Mouse (Mus musculus): Measurements from ENCODE around the gene Cxcl14. TPM values are rescaled to one million over a fixed set of nuclear protein-coding genes. Genes with fewer than 3 reads are reported as not detected.

Gene Cxcl14
- polyA plus RNA-seq, 1 experiment from 2014 or later = 0.59 TPM

DNA sequence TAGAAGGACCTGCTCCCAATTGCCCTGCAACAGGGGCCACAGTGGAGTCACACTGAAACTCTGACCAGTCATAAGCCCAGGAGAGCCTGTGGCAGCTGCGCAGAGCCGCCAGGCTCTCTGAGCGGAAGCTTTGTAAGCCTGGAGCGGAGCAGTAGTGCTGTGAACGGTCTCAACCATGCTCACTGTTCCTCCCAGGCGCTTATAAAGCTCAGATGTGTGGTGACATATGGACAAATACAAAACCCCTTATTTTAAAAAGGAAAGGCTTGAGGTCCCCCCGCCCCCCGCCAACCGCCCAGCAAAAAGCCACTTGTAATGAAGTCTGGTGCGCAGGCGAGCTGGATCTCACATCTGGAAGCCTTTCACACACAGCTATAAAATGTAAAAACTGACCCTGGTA lies 7.1 kb downstream of the Cxcl14 start:
- H3K4me1 ChIP-seq (ENCODE audit: control insufficient read depth in 2 of 2, insufficient read depth in 2 of 2, low read length in 2 of 2) = no peaks in the 10 kb centered on the region
- H3K4me3 ChIP-seq (ENCODE audit: control insufficient read depth in 1 of 2, insufficient read depth in 1 of 2, low read depth in 1 of 2, low read length in 2 of 2) = no peak overlapping the region
- peaks cover 70% of the 10 kb centered on the region for H3K27me3 ChIP-seq (ENCODE audit: control insufficient read depth, insufficient read depth, low read length)
- no peak overlapping the region for H3K27ac ChIP-seq (replicated peaks in 1 of 2; ENCODE audit: control insufficient read depth in 1 of 2, insufficient read depth in 1 of 2, low read depth in 2 of 2, low read length in 2 of 2)
- ATAC-seq (ENCODE audit: insufficient number of reproducible peaks, insufficient read depth, low FRiP score, low read depth) = no peak
- no peak overlapping the region for H3K9ac ChIP-seq (ENCODE audit: low read length)
- H3K36me3 ChIP-seq (ENCODE audit: control insufficient read depth, insufficient read depth, low read length) = no peaks in the 10 kb centered on the region
- no peaks in the 10 kb centered on the region for H3K9me3 ChIP-seq (ENCODE audit: control insufficient read depth, low read length)
- no peak overlapping the region for H3K4me2 ChIP-seq (ENCODE audit: low read length)
- WGBS = 70% methylated on average over 11 of the region's 11 CpGs

DNA sequence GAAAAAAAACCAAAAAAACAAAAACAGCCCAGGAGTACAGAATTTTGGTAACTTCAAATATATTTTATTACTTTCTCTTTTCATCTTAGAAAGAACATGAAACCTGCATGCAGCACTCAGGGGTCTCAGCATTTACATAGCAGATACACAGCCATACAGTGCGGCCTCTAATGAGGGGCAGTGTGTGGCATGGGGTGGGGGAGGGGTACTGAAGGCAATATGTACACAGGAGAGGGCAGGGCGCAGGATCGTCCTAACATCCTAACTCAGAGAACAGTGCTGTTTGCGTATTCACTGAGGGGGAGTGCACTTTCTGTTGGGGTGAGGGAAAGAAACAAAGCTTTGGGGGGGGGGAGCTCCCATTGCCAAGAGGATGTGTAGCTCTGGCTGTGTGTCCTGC lies 7.8 kb downstream of the Cxcl14 start:
- WGBS = 49% methylated on average over 4 of the region's 4 CpGs
- H3K27me3 ChIP-seq (ENCODE audit: control insufficient read depth, insufficient read depth, low read length) = peaks cover 64% of the 10 kb centered on the region

DNA sequence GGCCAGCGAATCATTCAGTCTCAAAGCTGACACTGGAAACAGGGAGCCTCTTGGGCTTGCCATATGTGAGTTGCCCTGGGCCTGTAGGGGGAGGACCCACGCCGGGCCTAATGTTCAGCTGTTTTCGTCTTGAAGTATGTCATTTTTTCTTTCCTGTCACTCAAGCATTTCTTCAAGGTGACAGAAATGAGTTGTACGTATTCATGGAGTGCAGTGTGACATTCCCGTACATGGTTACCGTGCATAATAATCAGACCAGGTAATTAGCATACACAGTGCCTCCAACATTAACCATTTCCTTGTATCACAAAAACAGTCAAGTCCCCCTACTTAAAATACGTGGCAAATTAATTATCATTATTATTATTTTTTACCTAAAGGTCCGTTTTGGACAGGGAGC lies 9.3 kb downstream of the Cxcl14 start:
- Histone ChIP-seq H3K27ac (replicated peaks in 1 of 2; ENCODE audit: control insufficient read depth in 1 of 2, insufficient read depth in 1 of 2, low read depth in 2 of 2, low read length in 2 of 2) (no peak overlapping the region), H3K27me3 (ENCODE audit: control insufficient read depth, insufficient read depth, low read length) (peaks cover 49% of the 10 kb centered on the region), H3K9me3 (ENCODE audit: control insufficient read depth, low read length) (no peaks in the 10 kb centered on the region), H3K4me2 (ENCODE audit: low read length) (no peak overlapping the region), H3K4me1 (ENCODE audit: control insufficient read depth in 2 of 2, insufficient read depth in 2 of 2, low read length in 2 of 2) (no peaks in the 10 kb centered on the region), H3K9ac (ENCODE audit: low read length) (no peak overlapping the region), H3K4me3 (ENCODE audit: control insufficient read depth in 1 of 2, insufficient read depth in 1 of 2, low read depth in 1 of 2, low read length in 2 of 2) (no peak overlapping the region), H3K36me3 (ENCODE audit: control insufficient read depth, insufficient read depth, low read length) (no peaks in the 10 kb centered on the region)
- 70% methylated on average over 9 of the region's 9 CpGs for WGBS
- no peak for ATAC-seq (ENCODE audit: insufficient number of reproducible peaks, insufficient read depth, low FRiP score, low read depth)

More for the DNA sequence above, 7.8 kb downstream of the Cxcl14 start:
- Histone ChIP-seq H3K36me3 (ENCODE audit: control insufficient read depth, insufficient read depth, low read length) (no peaks in the 10 kb centered on the region), H3K4me2 (ENCODE audit: low read length) (no peak overlapping the region), H3K4me3 (ENCODE audit: control insufficient read depth in 1 of 2, insufficient read depth in 1 of 2, low read depth in 1 of 2, low read length in 2 of 2) (no peak overlapping the region), H3K27ac (replicated peaks in 1 of 2; ENCODE audit: control insufficient read depth in 1 of 2, insufficient read depth in 1 of 2, low read depth in 2 of 2, low read length in 2 of 2) (no peak overlapping the region), H3K4me1 (ENCODE audit: control insufficient read depth in 2 of 2, insufficient read depth in 2 of 2, low read length in 2 of 2) (no peaks in the 10 kb centered on the region), H3K9ac (ENCODE audit: low read length) (no peak overlapping the region), H3K9me3 (ENCODE audit: control insufficient read depth, low read length) (no peaks in the 10 kb centered on the region)
- ATAC-seq (ENCODE audit: insufficient number of reproducible peaks, insufficient read depth, low FRiP score, low read depth) = no peak

DNA sequence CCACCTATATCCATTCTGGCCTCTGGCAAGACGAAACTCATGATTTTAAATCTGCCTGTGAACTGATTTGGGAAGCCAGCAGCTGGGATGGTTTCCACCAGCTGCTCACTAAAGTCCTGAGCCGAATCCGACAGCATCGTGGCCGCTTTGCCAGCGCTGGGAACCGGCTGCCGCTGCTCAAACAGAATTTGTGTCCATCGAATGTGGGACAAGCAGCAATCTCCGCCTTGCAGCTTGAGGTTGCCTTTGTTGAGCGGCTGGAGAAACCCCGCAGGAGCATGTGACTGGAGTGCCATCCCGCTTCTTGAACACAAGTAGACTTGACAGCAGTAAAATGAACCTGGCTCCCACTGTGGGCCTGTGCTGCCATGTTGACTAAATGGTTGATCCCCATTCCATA lies 13.0 kb downstream of the Cxcl14 start:
- Histone ChIP-seq H3K36me3 (ENCODE audit: control insufficient read depth, insufficient read depth, low read length) (no peaks in the 10 kb centered on the region), H3K9ac (ENCODE audit: low read length) (no peak overlapping the region), H3K4me3 (ENCODE audit: control insufficient read depth in 1 of 2, insufficient read depth in 1 of 2, low read depth in 1 of 2, low read length in 2 of 2) (no peak overlapping the region), H3K27me3 (ENCODE audit: control insufficient read depth, insufficient read depth, low read length) (peaks cover 17% of the 10 kb centered on the region), H3K4me1 (ENCODE audit: control insufficient read depth in 2 of 2, insufficient read depth in 2 of 2, low read length in 2 of 2) (no peaks in the 10 kb centered on the region), H3K9me3 (ENCODE audit: control insufficient read depth, low read length) (no peaks in the 10 kb centered on the region), H3K27ac (replicated peaks in 1 of 2; ENCODE audit: control insufficient read depth in 1 of 2, insufficient read depth in 1 of 2, low read depth in 2 of 2, low read length in 2 of 2) (no peak overlapping the region), H3K4me2 (ENCODE audit: low read length) (no peak overlapping the region)
- no peak for ATAC-seq (ENCODE audit: insufficient number of reproducible peaks, insufficient read depth, low FRiP score, low read depth)
- WGBS = 86% methylated on average over 13 of the region's 13 CpGs

DNA sequence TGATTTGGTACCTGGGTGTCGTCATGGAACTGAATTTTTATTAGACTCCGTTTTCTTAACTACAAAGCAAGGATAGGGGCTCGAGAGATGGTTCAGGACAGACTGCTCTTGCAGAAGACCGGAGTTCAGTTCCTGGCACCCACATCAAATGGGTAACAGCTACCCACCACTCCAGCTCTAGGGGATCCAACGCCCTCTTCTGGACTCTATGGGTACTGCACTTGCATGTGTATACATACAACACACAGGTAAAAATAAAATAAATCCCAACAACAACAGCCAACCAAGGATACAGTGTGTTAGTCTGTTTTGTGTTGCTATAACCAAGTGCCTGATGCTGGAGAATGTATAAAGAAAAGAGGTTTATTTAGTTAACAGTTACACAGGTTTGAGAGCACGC lies 16.0 kb downstream of the Cxcl14 start:
- no peak for ATAC-seq (ENCODE audit: insufficient number of reproducible peaks, insufficient read depth, low FRiP score, low read depth)
- Histone ChIP-seq H3K9ac (ENCODE audit: low read length) (no peak overlapping the region), H3K4me1 (ENCODE audit: control insufficient read depth in 2 of 2, insufficient read depth in 2 of 2, low read length in 2 of 2) (no peaks in the 10 kb centered on the region), H3K27me3 (ENCODE audit: control insufficient read depth, insufficient read depth, low read length) (peaks cover 4% of the 10 kb centered on the region; the same call in 1 of the 2 replicates), H3K36me3 (ENCODE audit: control insufficient read depth, insufficient read depth, low read length) (no peaks in the 10 kb centered on the region), H3K4me2 (ENCODE audit: low read length) (no peak overlapping the region), H3K4me3 (ENCODE audit: control insufficient read depth in 1 of 2, insufficient read depth in 1 of 2, low read depth in 1 of 2, low read length in 2 of 2) (no peak overlapping the region), H3K27ac (replicated peaks in 1 of 2; ENCODE audit: control insufficient read depth in 1 of 2, insufficient read depth in 1 of 2, low read depth in 2 of 2, low read length in 2 of 2) (no peak overlapping the region), H3K9me3 (ENCODE audit: control insufficient read depth, low read length) (no peaks in the 10 kb centered on the region)
- WGBS = 74% methylated on average over 6 of the region's 6 CpGs

DNA sequence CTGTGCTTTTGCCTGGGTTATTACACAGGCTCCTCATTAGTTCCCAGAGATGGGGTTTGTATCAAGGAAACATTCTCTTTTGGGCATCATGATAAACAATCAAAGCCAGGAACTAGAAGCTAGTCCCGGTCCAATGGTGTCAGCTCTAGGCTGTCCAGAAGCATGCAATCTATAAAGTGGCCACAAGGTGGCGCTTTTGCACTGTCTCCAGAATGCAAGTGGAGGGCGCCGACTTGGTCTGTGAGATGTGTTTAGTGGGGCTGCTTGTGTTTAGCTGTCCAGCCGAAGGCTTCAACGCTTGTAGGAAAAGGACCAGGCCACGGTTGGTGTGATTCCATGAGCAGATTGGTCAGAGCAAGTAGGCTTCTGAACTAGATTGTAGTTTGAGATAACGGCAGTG lies 16.9 kb downstream of the Cxcl14 start:
- no peak overlapping the region for H3K9ac ChIP-seq (ENCODE audit: low read length)
- H3K36me3 ChIP-seq (ENCODE audit: control insufficient read depth, insufficient read depth, low read length) = no peaks in the 10 kb centered on the region
- ATAC-seq (ENCODE audit: insufficient number of reproducible peaks, insufficient read depth, low FRiP score, low read depth) = no peak
- no peaks in the 10 kb centered on the region for H3K9me3 ChIP-seq (ENCODE audit: control insufficient read depth, low read length)
- no peak overlapping the region for H3K4me3 ChIP-seq (ENCODE audit: control insufficient read depth in 1 of 2, insufficient read depth in 1 of 2, low read depth in 1 of 2, low read length in 2 of 2)
- no peaks in the 10 kb centered on the region for H3K4me1 ChIP-seq (ENCODE audit: control insufficient read depth in 2 of 2, insufficient read depth in 2 of 2, low read length in 2 of 2)
- H3K27me3 ChIP-seq (ENCODE audit: control insufficient read depth, insufficient read depth, low read length) = peaks cover 4% of the 10 kb centered on the region; the same call in 1 of the 2 replicates
- H3K27ac ChIP-seq (replicated peaks in 1 of 2; ENCODE audit: control insufficient read depth in 1 of 2, insufficient read depth in 1 of 2, low read depth in 2 of 2, low read length in 2 of 2) = no peak overlapping the region
- WGBS = 15% methylated on average over 8 of the region's 8 CpGs
- no peak overlapping the region for H3K4me2 ChIP-seq (ENCODE audit: low read length)

DNA sequence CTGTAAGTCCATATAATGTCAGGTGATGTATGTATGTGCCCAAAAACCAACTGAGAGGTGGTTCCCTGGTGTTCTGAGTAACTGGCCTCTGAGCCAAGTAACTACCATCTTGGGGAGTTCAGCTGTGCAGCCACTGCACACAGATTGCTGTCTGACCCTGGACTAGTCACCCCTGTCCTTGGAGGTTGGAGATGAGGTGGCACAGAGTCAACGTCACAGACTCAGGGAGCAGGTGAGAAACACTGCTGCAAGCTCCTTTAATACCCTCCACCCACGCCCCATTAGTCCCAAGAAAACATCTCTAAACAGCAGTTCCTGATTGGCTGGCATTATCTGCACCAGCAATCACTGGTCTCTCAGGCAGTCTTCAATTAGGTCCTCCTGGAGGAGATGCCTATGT lies 21.2 kb downstream of the Cxcl14 start:
- no peak overlapping the region for H3K9ac ChIP-seq (ENCODE audit: low read length)
- 49% methylated on average over 2 of the region's 2 CpGs for WGBS
- no peaks in the 10 kb centered on the region for H3K4me1 ChIP-seq (ENCODE audit: control insufficient read depth in 2 of 2, insufficient read depth in 2 of 2, low read length in 2 of 2)
- H3K27me3 ChIP-seq (ENCODE audit: control insufficient read depth, insufficient read depth, low read length) = peaks cover 4% of the 10 kb centered on the region; the same call in 1 of the 2 replicates
- H3K9me3 ChIP-seq (ENCODE audit: control insufficient read depth, low read length) = peaks cover 8% of the 10 kb centered on the region
- ATAC-seq (ENCODE audit: insufficient number of reproducible peaks, insufficient read depth, low FRiP score, low read depth) = no peak
- no peak overlapping the region for H3K27ac ChIP-seq (replicated peaks in 1 of 2; ENCODE audit: control insufficient read depth in 1 of 2, insufficient read depth in 1 of 2, low read depth in 2 of 2, low read length in 2 of 2)
- H3K4me3 ChIP-seq (ENCODE audit: control insufficient read depth in 1 of 2, insufficient read depth in 1 of 2, low read depth in 1 of 2, low read length in 2 of 2) = no peak overlapping the region
- no peaks in the 10 kb centered on the region for H3K36me3 ChIP-seq (ENCODE audit: control insufficient read depth, insufficient read depth, low read length)
- H3K4me2 ChIP-seq (ENCODE audit: low read length) = no peak overlapping the region

DNA sequence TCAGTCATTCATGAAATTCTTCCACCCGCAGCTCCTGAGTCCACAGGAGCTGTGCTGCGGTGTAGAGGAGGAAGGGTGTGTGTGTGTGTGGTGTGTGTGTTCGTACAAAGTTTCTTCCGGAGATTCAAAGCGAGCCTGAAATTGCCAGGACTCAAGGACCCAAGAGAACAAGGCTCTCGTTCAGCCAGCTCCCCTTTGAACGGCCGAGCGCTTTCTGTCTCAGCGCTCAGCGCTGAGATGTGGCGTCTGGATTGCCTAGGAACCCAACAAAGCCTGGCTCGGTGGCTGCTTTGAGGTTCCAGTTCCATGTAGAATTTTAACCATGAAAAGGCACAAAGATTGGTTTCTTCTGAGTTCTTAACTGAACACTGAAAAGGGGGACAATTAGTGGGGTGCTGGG lies 26.2 kb downstream of the Cxcl14 start:
- no peak overlapping the region for H3K9ac ChIP-seq (ENCODE audit: low read length)
- no peak for ATAC-seq (ENCODE audit: insufficient number of reproducible peaks, insufficient read depth, low FRiP score, low read depth)
- H3K36me3 ChIP-seq (ENCODE audit: control insufficient read depth, insufficient read depth, low read length) = no peaks in the 10 kb centered on the region
- no peak overlapping the region for H3K4me2 ChIP-seq (ENCODE audit: low read length)
- H3K27ac ChIP-seq (replicated peaks in 1 of 2; ENCODE audit: control insufficient read depth in 1 of 2, insufficient read depth in 1 of 2, low read depth in 2 of 2, low read length in 2 of 2) = no peak overlapping the region
- WGBS = 57% methylated on average over 13 of the region's 13 CpGs
- H3K9me3 ChIP-seq (ENCODE audit: control insufficient read depth, low read length) = peaks cover 8% of the 10 kb centered on the region
- H3K27me3 ChIP-seq (ENCODE audit: control insufficient read depth, insufficient read depth, low read length) = 0 out of 2 replicates have a peak, but pooled peaks cover 7% of the 10 kb centered on the region
- H3K4me1 ChIP-seq (ENCODE audit: control insufficient read depth in 2 of 2, insufficient read depth in 2 of 2, low read length in 2 of 2) = no peaks in the 10 kb centered on the region
- no peak overlapping the region for H3K4me3 ChIP-seq (ENCODE audit: control insufficient read depth in 1 of 2, insufficient read depth in 1 of 2, low read depth in 1 of 2, low read length in 2 of 2)
